Mouse (Mus musculus) CH12.LX (cell line): ENCODE measurements around the gene Hecw1. TPM values are rescaled to one million over a fixed set of nuclear protein-coding genes. Genes with fewer than 3 reads are reported as not detected.
A peak's percentile ranks its signal among the peaks of the same experiment; 100 is the strongest.

Experiments
- DNase-seq: peaks from one replicate; pipeline ENCODE4 v3.0.0-alpha.2; 2013; ENCODE audit errors: extremely low read depth
- H3K27ac ChIP-seq: 2 replicates; pipeline ENCODE4 v1.5.1; 2012; ENCODE audit warnings: low read depth, mild to moderate bottlenecking, control low read depth, moderate library complexity; ENCODE audit not compliant: insufficient read depth
- H3K27me3 ChIP-seq: replicated peaks from 2 replicates; pipeline ENCODE3; 2012; ENCODE audit warnings: inconsistent platforms
- H3K36me3 ChIP-seq, 2 experiments: replicated peaks in 1 of 2; 2 replicates each; pipeline versions ENCODE3 to v1.6.1; 2012; ENCODE audit warnings: inconsistent platforms in 1 of 2, low read length in 1 of 2, mild to moderate bottlenecking in 1 of 2, mixed read lengths in 1 of 2, moderate library complexity in 1 of 2; ENCODE audit not compliant: control insufficient read depth in 1 of 2, insufficient read depth in 1 of 2
- H3K4me1 ChIP-seq, 2 experiments: 2 replicates each; pipeline ENCODE4 v1.6.1; 2012; ENCODE audit warnings: inconsistent platforms in 1 of 2, moderate library complexity in 1 of 2; ENCODE audit not compliant: insufficient read depth in 2 of 2, control insufficient read depth in 1 of 2
- H3K4me2 ChIP-seq: 2 replicates; pipeline ENCODE4 v1.6.1; 2012; ENCODE audit warnings: low read depth, mild to moderate bottlenecking, control low read depth; ENCODE audit not compliant: poor library complexity, insufficient read depth, severe bottlenecking
- H3K4me3 ChIP-seq, 3 experiments: fragments of 150-350 bp in 1 of 3; sonication (generic) in 1 of 3; replicated peaks in 1 of 3; 2 replicates each; pipeline versions ENCODE3 to v1.5.1; 2011 to 2012; ENCODE audit warnings: low read depth in 2 of 3, low read length in 2 of 3, mild to moderate bottlenecking in 2 of 3, moderate library complexity in 2 of 3, control low read depth in 1 of 3, improper control_type of control experiment in 1 of 3, inconsistent platforms in 1 of 3, mixed read lengths in 1 of 3; ENCODE audit not compliant: poor library complexity in 1 of 3
- H3K79me2 ChIP-seq: replicated peaks from 2 replicates; pipeline ENCODE4 v1.6.1; 2012; ENCODE audit warnings: mild to moderate bottlenecking, moderate library complexity; ENCODE audit not compliant: control insufficient read depth, poor library complexity, insufficient read depth, severe bottlenecking; ENCODE audit errors: extremely low read depth
- H3K9ac ChIP-seq: 2 replicates; pipeline ENCODE4 v1.6.1; 2012; ENCODE audit warnings: low read depth, mild to moderate bottlenecking, control low read depth, moderate library complexity; ENCODE audit not compliant: insufficient read depth
- H3K9me3 ChIP-seq: replicated peaks from 2 replicates; pipeline ENCODE3; 2012; ENCODE audit warnings: low read length, inconsistent platforms, mixed read lengths
- CTCF ChIP-seq, 2 experiments: IDR thresholded peaks in 1 of 2; conservative IDR thresholded peaks in 1 of 2; 2 replicates each; pipeline ENCODE4 v1.5.1; 2011 to 2012; ENCODE audit warnings: low read depth in 2 of 2, low read length in 2 of 2, improper control_type of control experiment in 1 of 2, inconsistent platforms in 1 of 2, mild to moderate bottlenecking in 1 of 2, moderate library complexity in 1 of 2
- KAT2A ChIP-seq: IDR thresholded peaks from 2 replicates; pipeline ENCODE4 v1.6.1; 2012; ENCODE audit warnings: low read length, improper control_type of control experiment, inconsistent platforms; ENCODE audit not compliant: insufficient replicate concordance
- MAFK ChIP-seq: IDR thresholded peaks from 2 replicates; pipeline ENCODE4 v1.6.1; 2011; ENCODE audit warnings: low read length, improper control_type of control experiment; ENCODE audit not compliant: insufficient replicate concordance
- NRF1 ChIP-seq: IDR thresholded peaks from 2 replicates; pipeline ENCODE4 v1.6.1; 2014; ENCODE audit warnings: low read depth, mild to moderate bottlenecking, inconsistent platforms, low read length, improper control_type of control experiment, moderate library complexity
- RAD21 ChIP-seq: IDR thresholded peaks from 2 replicates; pipeline ENCODE4 v1.6.1; 2011; ENCODE audit warnings: low read depth, mild to moderate bottlenecking, low read length, improper control_type of control experiment, moderate library complexity
- SIN3A ChIP-seq: IDR thresholded peaks from 2 replicates; pipeline ENCODE4 v1.6.1; 2012; ENCODE audit warnings: low read length, improper control_type of control experiment, inconsistent platforms
- SMC3 ChIP-seq: IDR thresholded peaks from 2 replicates; pipeline ENCODE4 v1.6.1; 2011; ENCODE audit warnings: low read depth, low read length, improper control_type of control experiment
- dilution Hi-C: fragments of 300-500 bp; cut with MboI; formaldehyde crosslinking; loops from 2 replicates; pipeline ENCODE4 v1.14.3; 2020; ENCODE audit warnings: low sequenced_read_pairs; ENCODE audit not compliant: extremely low pct_unique_long_range_greater_than_20kb, extremely low pct_ligation_motif_present
- in situ Hi-C: fragments of 300-500 bp; cut with MboI; formaldehyde crosslinking; loops from 3 replicates; pipeline ENCODE4 v1.14.3; 2019; ENCODE audit warnings: low sequenced_read_pairs, low pct_ligation_motif_present, low pct_unique_long_range_greater_than_20kb, mixed read lengths
- polyA plus RNA-seq: library from polyadenylated mRNA; unstranded; fragments of >175 nt; gene quantifications from 2 replicates; pipeline ENCODE4 v1.2.1, GENCODE M21; 2012; ENCODE audit warnings: low read depth; ENCODE audit not compliant: insufficient read length
- total RNA-seq, 2 experiments: library from RNA; depleted of rRNA; stranded (reverse); fragments of 300-350 nt in 1 of 2; fragments of >200 nt in 1 of 2; gene quantifications; 2 replicates each; pipeline ENCODE4 v1.2.3; 2012 to 2014

Hecw1 gene
- total and polyA plus RNA-seq, 3 experiments: not detected

DNA sequence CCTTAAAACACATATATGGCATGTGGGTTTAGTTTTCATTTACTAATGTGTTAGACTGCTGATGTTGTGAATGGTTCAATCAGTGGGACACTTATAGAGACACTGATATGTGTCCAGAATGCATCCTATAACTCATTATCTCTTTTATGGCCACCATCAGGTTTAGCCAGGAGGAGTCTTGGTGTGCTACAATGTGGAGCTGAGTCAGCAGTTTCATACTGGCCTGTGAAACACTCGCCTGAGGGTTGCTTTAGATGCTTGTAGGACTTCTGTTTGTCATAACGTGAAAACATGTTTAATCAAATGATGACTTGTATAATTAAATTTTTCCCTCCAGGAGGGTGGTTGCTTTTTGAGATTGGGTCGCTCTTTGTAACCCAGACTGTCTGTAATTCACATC, 343.4 kb downstream of the Hecw1 start:
- dilution Hi-C loops (no loop called here), in situ Hi-C loops (no loop called here)

DNA sequence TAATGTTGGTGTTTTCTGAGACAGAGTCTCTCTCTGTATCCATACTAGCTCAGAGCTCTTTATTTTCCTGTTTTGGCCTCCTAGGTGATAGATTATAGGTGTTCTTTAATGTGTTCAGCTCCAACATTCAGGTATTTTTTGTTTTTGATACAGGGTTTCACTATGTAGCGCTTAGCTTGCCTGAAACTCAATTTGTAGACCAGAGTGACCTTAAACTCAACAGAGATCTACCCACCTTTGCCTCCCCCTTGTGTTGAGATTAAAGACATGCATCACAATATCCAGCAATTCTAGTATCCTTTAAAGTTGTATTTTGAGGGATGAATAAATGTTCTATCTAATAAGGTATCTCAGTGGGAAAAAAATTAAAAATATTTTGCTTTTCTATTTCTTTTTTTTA, 345.0 kb downstream of the Hecw1 start:
- dilution Hi-C loops (no loop called here), in situ Hi-C loops (no loop called here)
- Histone ChIP-seq H3K9ac (no peak overlapping the region), H3K4me3 (no peak overlapping the region), H3K4me2 (no peak overlapping the region), H3K4me1 (no peaks in the 10 kb centered on the region), H3K79me2 (no peaks in the 10 kb centered on the region), H3K9me3 (no peaks in the 10 kb centered on the region), H3K36me3 (peaks cover 0 to 31% of the 10 kb centered on the region in 2 experiments), H3K27me3 (no peaks in the 10 kb centered on the region), H3K27ac (no peak overlapping the region)
- TF ChIP-seq RAD21 (peak; percentile 42), SIN3A (no peak), SMC3 (peak; percentile 41), NRF1 (no peak), CTCF (conservative IDR thresholded peaks at IDR 0.05 in 1 of 2, IDR thresholded peaks at IDR 0.05 in 1 of 2; ENCODE audit: low read depth in 2 of 2, low read length in 2 of 2) (peak in 1 of 2 experiments; percentile 48; a peak in 2 of 4 replicates)
- peak; percentile 20 for DNase-seq

More for the DNA sequence above, 343.4 kb downstream of the Hecw1 start:
- H3K4me3 ChIP-seq: no peak overlapping the region
- DNase-seq: no peak
- H3K27ac ChIP-seq: no peak overlapping the region
- H3K9ac ChIP-seq: no peak overlapping the region
- TF ChIP-seq MAFK: peak; percentile 97
- no peak for TF ChIP-seq KAT2A
- no peaks in the 10 kb centered on the region for H3K27me3 ChIP-seq
- no peaks in the 10 kb centered on the region for H3K9me3 ChIP-seq
- no peaks in the 10 kb centered on the region for H3K4me1 ChIP-seq
- peaks cover 0 to 38% of the 10 kb centered on the region in 2 experiments for H3K36me3 ChIP-seq
- H3K4me2 ChIP-seq: no peak overlapping the region
- H3K79me2 ChIP-seq: no peaks in the 10 kb centered on the region

Other genes starting within 250 kb of the Hecw1 start
- 48.7 and 67.1 TPM in 2 replicates for gene Mrpl32, start 89.9 kb upstream of the Hecw1 start, total RNA-seq (2012; rRNA removed)
- 190 and 238 TPM in 2 replicates for gene Mrpl32, start 89.9 kb upstream of the Hecw1 start, total RNA-seq (2014; rRNA removed)
- gene Mrpl32, start 89.9 kb upstream of the Hecw1 start, polyA plus RNA-seq: 129 and 133 TPM in 2 replicates
- gene Psma2, start 90.0 kb upstream of the Hecw1 start, total RNA-seq (2012; rRNA removed): 134 and 159 TPM in 2 replicates
- 290 and 319 TPM in 2 replicates for gene Psma2, start 90.0 kb upstream of the Hecw1 start, total RNA-seq (2014; rRNA removed)
- 184 and 206 TPM in 2 replicates for gene Psma2, start 90.0 kb upstream of the Hecw1 start, polyA plus RNA-seq
- 13.6 and 13.7 TPM in 2 replicates for gene AW209491, start 106.9 kb upstream of the Hecw1 start, total RNA-seq (2012; rRNA removed)
- gene AW209491, start 106.9 kb upstream of the Hecw1 start, total RNA-seq (2014; rRNA removed): 22.3 and 24.3 TPM in 2 replicates
- gene AW209491, start 106.9 kb upstream of the Hecw1 start, polyA plus RNA-seq: 18.8 and 20.9 TPM in 2 replicates